Mouse (Mus musculus) layer of hippocampus, adult 18-20 months (tissue): ENCODE data around the gene Setmar. TPM values are rescaled to one million over a fixed set of nuclear protein-coding genes. Genes with fewer than 3 reads are reported as not detected.
A peak's percentile ranks its signal among the peaks of the same experiment; 100 is the strongest.

Experiments
- DNase-seq, 2 experiments: peaks; one replicate each; pipeline ENCODE4 v3.0.0; 2022; ENCODE audit warnings: low spot score in 2 of 2
- long read RNA-seq: library from polyadenylated mRNA; stranded (forward); transcript quantifications from one replicate; pipeline ENCODE4 v2.0.0, GENCODE M21; 2021
- total RNA-seq, 2 experiments: library from RNA; stranded (reverse); gene quantifications; 2 replicates each; pipeline ENCODE4 v1.2.3; 2021

Setmar gene
- total RNA-seq: 1 to 10 TPM; 8.6 to 8.7 TPM
- long read RNA-seq, partial matches to known transcripts: 0 of 1 reads
- long read RNA-seq, other reads (novel, unspliced or antisense): 0 of 1 reads

DNA sequence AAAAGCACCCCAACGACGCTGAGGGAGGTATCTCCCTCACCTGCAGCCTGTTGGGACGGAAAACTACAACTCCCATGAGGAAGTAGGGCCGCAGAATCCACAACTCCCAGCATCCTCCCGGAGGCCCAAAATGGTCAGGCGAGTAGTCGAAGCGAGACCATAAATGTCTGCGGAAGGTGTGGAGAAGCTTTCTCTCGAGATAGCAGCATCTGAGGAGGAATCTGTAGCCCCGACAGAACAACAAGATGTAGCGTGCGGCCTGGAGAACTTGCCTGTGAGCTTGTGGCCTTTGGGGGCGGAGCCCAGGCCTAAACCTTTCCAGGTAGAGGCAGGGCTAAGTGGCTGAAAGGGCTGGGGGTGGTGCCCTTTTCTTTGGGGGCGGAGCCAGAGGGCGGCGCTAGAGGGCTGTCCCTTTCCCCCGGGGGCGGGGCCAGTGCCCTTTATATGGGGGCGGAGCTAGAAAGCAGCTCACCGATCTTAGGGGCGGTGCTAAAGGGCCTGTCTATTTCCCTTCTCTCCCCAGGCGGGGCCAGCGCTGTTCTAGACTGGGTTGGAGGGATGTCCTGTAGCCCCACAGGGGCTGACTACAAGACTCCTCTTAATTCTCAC, at the start of gene Setmar:
Gene Setmar, plus strand, starts transcription at position 128 of the 609 bp plus-strand sequence.
- DNase-seq: peak; percentile 95 to 97

DNA sequence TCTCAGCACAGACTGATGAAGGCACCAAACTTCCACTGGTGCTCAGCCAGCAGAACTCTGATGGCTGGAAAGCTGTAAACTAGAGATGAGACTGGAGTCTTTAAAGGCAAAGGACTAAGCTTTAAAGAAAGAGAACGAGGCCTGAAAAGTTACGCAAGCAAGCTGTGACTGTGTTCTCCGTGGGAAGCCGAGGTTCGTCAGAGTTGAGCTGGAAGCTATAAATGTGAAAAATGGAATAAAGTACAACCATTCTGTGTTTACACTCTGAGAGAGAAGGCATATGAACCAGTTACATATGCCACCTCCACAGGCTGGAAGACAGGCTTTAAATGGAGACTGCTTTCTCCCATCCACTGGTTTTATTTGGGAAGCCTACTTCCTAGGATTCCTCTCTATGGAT, 43.2 kb upstream of the Setmar start:
- DNase-seq: peak; percentile 55 to 80

DNA sequence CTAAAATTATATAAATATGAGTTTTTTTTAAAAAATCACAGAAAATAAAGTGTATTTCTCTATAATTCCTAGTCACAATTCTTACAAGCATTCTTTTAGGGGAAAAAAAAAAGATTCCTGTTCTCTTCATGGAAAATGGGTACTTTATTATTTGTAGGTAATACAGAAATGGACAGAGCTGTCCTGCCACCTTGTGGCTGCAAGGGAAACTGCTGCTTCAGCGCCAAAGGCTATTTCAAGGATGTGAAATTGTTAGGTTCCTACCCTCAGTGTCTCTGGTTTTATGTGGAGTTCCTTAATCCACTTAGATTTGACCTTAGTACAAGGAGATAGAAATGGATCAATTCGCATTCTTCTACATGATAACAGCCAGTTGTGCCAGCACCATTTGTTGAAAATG, 9.8 kb upstream of the Setmar start:
- DNase-seq: peak in 1 of 2 experiments; percentile 81

DNA sequence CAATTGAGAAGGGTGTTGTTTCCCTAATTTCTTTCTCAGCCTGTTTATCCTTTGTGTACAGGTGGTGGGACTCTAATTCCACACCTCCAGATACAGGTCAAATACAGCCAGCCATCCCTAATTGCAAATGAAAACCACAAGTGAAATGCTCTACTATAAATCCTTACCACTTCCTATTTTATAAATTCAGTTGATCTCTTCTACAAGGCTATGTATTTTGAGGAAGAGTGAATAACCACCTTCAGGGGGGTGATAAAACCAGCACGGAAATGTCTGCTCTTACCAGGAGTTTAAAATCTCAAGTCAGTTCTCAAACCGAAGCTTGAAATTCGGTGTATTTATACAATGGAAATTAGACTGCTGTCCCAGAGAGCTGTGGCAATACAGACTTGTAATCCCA, 8.9 kb upstream of the Setmar start:
- DNase-seq: no peak

DNA sequence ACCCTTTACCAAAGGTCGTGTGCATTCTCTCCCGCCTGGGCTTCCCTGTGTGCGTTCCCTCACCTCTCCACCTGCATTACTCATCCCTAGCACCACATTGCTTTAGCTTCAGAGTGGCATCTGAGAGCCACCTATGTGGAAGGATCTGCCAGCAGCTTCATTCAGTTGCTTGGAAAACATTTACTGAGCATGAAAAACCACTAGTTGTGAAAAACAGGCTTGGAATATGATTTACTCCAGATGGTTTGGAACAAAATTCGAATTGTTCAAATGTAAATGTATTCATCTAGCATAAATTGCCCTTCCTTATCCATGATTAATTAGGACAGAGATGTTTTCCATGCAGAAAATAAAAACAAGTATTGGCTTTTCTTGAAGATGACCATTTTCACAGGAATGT, 7.5 kb upstream of the Setmar start:
- DNase-seq: peak in 1 of 2 experiments; percentile 50

DNA sequence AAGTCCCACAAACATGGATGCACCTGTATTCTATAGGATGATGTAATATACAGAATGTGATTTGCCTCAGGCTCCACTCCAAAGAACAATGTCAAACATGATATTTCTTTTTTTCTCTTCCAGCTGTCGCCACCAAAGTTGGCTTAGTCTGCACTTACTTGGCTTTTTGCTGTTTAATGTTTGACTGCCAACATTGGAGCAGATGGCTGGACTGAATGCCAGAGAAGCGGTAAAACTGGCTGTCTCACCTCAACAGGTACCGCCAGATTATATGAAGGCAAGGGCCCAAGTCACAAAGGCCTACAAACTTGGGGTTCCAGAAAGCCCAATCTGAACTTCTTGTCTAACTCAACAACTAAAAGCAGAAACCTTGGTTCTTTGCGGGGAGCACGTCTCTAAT, 6.8 kb upstream of the Setmar start:
- no peak for DNase-seq

DNA sequence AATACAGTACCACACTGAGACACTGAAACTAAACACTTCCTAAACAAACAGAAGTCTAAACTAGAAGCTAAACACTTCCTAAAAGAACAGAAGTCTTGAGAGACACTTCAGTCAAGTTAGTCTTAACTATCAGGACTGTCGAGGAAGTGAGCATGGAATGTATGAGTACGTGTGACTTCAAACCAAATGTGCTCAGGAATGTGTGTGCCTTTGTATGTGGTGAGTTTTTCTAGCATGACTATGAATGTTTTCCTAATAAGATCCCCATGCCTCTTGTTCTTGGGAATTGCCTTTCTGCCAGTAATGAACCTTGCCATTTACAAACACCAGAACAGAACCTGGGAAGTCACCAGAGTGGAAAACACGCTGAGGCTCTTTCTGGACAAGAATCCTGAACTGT, 3.7 kb upstream of the Setmar start:
- no peak for DNase-seq

DNA sequence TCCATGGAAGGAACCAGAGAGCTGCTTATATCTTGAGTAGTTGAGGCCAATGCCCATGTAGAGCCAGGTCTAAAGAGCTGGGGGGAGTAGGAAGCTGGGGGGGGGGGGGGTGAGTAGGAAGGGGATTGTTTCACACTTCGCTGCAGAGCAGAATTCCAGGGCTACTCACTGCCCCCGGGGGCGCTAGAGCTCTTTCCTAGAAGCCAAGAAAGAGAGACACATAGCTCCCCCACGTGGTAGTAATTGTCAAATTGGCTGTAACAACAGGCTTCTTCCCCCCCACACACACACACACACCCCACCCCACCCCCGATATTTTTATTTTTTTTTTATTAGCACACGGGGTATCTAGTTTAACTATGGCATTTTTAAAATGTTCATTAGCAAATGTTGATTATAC, 738 bp downstream of the Setmar start:
- peak; percentile 55 to 93 for DNase-seq

DNA sequence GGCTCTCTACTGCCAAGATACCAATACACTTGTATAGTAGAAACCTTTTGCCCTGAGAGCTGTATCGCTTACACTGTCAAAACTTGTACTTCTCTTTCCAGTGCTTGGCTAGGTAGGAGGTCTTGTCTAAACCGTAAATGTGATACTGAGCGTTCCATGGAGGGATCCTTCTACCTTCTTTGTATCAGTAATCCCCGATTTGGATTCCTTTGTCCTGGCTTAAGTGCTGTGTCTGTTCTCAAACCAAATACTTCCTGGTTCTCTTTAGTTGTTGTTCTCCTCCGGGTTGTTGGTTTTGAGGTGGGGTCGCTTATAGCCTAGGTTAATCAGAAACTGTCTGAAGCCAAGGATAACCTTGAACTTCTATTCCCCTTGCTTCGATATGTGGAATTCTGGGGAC, 6.1 kb downstream of the Setmar start:
- no peak for DNase-seq

DNA sequence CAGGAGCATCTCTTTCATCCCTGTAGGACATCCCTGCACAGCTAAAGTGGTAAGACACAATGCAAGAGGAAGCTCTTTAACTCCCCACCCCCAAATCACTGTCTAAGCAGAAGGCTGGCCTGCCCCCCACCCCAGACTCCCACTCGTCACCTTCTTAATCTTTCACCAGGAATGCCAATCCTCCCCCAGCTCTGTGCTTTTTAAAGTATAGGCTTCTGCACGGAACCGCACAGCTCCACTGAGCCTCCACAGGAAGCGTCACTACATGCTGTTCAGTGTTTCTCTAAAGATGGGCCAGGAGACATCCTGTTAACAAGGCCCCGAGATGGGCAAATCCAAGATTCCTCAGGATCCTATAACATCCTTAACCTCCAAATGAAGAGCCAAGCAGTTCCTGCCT, 8.2 kb downstream of the Setmar start:
- DNase-seq: no peak

DNA sequence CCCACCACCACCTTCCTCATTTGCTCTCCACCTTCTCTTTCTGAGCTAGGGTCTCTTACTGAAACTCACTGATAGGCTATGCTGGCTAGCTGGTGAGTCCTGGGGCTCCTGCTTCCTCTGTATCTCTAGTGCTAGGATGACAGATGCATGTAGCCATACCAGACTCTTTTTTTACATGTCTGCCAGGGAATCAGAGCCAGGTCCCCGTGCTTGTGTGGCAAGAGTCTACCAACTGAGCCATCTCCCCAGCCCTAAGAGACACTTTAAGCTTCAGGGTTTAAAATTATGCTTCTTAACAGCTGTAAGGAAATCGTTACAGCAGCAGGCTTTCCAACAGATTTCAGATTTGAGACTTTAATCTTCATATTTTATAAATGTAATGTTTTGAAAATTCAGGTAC, 9.1 kb downstream of the Setmar start:
- no peak for DNase-seq

DNA sequence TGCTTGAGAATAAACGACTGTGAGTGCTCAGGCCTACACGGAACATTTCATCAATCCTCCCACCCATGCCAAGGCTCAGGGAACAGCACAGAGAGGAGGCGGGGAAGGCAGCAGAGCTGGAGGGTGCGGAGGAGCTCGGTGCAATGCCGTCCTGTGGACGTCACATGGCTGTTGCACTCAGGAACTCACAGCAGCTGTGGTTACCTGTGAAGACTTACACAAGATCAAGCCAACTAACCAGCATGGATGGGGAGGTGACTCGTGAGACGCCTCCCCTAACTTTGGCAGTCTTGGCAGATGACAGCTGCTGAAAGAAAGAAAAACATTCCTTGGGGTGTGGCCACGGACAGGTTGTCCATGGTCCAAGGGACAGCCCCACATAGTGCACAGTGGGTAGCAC, 9.8 kb downstream of the Setmar start:
- DNase-seq: peak in 1 of 2 experiments; percentile 69

DNA sequence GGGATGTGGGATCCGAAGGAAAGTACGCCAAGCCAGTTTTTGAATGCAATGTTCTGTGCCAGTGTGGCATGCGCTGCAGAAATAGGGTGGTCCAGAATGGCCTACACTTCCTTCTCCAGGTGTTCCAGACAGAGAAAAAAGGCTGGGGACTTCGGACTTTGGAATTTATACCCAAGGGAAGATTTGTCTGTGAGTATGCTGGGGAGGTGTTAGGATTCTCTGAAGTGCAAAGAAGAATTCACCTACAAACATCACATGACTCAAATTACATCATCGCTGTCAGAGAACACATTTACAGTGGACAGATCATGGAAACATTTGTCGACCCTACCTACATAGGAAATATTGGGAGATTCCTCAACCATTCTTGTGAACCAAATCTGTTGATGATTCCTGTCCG, 11.0 kb downstream of the Setmar start:
- no peak for DNase-seq

DNA sequence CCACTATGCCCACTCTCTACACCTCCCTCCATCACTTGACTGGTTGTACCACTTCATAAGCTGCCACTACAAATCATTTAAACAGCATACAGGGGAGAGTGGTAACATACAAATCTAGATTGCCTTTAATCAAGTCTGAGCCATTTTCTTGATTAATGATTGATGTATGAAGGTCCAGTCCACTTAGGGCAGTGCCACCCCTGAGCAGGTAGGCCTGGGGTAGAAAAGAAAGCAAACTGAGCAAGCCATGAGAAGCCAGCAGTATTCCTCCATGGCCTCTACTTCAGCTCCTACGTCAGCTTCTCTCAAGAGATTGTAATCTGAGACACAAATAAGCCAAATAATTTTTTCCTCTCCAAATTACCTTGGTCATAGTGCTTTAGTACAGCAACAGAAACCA, 26.5 kb downstream of the Setmar start:
- DNase-seq: no peak

DNA sequence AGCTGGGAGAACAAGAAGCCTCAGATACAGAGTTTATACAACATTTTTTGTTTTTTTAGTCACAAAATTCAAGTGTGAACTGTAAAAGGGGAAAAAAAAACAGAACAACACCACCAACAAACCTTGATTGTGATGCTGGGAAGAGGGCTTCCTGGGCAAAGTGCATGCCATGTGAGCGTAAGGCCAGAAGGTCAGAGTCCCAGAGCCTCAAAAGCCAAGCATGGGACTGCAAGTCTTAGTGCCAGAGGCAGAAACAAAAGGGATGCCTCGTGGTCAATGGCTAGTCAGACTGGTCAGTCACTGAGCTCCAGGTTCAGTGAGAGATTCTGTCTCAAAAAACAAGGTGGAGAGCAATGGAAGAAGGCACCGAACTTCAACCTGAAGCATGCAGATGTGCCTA, 27.8 kb downstream of the Setmar start:
- DNase-seq: no peak

DNA sequence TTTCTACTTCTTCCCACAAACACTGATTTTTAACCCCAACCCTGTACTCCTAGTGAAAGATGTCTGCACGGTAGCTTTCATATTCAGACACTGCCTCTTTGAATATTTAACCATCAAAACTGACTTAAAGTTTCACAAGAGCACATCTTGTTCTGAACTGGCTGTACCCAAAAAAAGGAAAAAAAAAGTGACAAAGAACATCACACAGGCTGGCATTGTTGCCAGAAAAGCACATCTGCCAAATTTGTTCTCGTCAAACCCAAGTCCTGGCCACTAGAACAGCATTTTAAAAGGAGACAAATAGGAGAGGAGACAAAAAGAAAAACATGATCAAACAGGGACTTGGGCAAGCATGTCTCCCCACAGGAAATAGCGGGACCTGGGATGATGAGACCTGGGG, 28.6 kb downstream of the Setmar start:
- peak in 1 of 2 experiments; percentile 33 for DNase-seq

DNA sequence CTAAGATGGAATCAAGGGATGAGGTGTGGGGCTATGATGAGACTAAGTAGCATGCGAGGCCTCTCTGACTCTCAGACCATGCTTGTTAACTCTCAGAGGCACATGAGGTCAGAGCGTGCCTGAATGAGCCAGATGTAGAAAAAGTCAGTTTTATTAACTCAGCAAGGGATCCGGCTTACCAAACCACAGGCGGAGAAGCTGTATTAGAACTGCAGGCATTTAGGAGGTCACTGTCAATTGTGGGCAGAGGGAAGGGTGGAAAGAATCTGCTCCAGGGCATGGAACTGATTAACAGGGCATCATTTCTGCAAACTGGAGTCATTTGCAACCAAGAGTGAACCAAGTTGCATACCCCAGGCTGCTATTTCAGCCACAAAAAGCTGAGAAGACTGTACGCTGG, 30.6 kb downstream of the Setmar start:
- DNase-seq: no peak

DNA sequence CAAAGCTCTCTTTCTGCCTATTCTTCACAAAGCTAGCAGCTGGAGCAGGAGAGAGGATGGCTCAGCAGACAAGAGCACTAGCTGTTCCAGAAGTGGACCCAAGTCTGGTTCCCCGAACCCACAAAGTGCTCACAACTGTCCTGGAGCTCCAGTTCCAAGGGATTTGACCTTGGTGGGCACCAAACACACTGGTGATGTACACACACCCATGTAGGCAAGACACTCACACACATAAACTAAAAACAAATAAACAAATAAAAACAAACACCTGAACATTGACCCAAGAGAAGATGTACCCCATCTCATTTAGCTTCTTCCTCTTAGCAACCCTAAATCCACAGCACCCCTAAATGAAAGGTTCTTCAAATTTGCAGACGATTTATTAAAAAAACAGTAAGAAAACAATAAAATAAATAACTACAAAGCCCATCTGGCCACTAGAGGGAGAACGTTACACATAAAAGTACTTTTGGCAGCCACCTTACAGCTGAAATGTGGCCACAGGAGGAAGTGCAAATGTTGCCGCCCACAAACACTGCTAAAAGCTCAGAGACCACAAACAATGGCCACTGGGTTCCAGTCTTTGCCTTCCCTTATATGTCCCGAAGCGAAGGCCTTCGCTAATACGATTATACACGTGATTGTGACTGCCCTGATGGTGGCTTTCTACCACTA, 33.5 kb downstream of the Setmar start:
- DNase-seq: peak; percentile 16 to 83

DNA sequence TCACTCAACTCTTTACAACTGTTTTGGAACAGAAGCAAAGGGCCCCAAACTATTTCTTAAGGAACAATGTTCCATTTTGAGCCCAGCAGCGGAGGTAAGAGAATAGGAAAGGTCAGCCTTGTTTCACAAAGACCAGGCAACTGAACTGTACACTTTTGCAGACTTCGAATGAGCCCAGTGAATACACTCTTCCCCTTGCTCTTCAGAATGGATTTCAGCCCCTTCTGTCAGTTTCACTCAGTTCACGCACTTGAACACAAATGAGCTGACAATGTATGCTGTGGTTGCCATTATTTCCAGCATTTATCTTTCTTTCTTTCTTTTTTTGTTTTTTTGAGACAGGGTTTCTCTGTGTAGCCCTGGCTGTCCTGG, 34.0 kb downstream of the Setmar start:
- DNase-seq: no peak

DNA sequence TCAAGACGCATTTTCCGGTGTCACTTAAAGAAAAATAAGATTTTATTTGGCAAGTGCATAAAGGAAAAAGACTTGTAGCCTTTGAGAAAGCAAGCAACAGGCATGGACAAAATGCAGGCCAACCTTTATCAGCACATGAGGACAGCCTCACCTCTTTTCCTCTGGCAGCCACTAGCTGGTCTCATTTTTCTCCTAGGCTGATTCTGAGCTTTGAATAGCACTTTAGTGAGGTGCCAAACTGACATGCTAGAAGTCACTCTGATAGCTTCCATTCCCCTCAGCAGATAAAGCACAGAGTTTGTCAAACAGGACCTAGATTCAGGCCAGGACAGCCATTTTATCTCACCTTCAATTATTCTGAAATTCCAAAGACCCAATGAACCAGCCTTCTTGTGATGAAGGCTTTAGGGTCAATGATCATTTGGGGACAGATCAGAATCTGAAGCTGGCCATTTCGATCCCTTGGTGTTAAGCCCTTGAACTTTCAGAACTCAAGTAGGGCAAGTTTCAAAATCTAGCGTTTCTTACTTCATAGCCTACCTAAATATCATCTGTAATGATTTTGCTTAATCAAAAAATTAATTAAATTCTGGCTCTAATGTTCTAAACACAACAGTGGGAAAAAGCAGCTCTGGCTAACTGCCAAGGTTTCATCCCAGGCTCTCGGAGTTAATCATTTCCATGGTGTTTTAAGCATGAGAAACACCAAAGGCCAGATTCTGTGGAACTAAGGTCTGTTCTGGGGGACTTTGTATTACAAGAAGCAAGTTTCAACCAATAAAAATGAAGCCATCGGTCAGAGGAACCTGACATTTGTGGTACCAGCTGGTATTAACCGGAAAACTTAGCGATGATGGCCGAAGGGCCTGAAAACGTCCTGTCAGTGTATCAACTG, 37.3 kb downstream of the Setmar start:
- DNase-seq: no peak

DNA sequence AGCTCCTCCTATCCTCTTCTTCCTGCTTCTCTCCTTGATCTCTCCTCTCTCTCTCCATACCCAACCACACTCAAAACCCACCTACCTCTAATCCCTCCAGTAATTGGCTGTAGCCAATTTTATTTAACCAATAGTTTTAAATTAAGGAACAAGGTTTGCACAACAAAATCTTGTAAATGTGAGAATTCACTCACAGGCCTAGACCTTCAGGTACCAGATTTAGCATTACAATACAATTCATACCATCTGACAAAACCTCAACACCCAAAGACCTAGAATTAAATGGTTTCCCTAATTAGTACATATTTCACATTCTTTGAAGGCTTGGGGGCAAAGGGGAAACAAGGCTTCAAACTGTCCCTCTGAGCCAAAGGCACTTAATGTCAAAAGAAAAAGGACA, 42.5 kb downstream of the Setmar start:
- DNase-seq: no peak

DNA sequence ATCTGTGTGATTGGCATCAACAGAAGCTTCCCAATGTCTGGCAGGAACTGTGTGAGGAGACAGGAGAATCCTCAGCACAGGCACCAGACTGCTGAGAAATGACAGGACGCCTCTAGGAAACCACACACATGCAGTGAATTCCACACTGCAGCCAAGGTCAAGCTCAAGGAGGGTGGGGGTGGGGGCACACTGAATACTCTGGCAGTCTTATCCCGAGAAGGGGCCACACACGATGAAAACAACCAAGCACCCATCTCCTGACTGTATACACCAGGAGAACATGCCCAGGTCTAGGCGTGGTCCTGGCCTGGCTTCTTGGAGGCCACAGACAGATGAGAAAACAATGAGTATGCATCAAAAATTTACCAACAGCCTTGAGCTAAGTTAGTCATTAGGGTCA, 45.5 kb downstream of the Setmar start:
- DNase-seq: no peak
